Mouse (Mus musculus) testis, adult 2 months (tissue): ENCODE data around the gene Gm20388.

Experiments used
- CTCF ChIP-seq: fragments of 200-500 bp; IDR thresholded peaks from 2 replicates; pipeline ENCODE4 v1.5.1; 2012; ENCODE audit warnings: low read depth, mild to moderate bottlenecking, inconsistent platforms, low read length, moderate library complexity; ENCODE audit not compliant: control insufficient read depth, insufficient read depth, insufficient replicate concordance
- POLR2A ChIP-seq: fragments of 200-500 bp; IDR thresholded peaks from 2 replicates; pipeline ENCODE4 v1.6.1; 2012; ENCODE audit warnings: low read depth, mild to moderate bottlenecking, inconsistent platforms, low read length, moderate library complexity; ENCODE audit not compliant: control insufficient read depth

DNA sequence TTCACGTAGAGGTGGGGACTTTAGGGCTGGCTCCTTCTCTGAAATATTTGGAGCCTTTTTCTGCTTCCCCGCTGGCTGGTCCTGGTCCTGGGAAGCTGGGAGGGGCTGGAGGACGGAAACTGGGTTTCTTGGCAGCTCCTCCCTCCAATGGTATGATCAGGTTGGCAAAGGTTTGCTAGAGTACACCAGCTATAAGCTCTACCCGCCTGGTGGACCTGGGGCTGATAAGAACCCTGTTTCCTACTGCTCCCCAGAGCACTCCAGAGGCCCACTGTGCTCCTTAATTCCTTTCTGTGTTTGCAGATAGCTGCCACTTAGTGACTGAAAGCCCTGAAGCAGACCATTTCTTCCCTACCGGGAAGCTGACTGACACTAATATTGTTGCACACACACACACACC is 3765.0 kb downstream of the Gm20388 start:
- TF ChIP-seq CTCF (no peak), POLR2A (no peak)
